Mouse (Mus musculus) midbrain, embryonic 15.5 days (tissue): ENCODE data around the gene Mfsd2a. TPM values are rescaled to one million over a fixed set of nuclear protein-coding genes. Genes with fewer than 3 reads are reported as not detected.
A peak's percentile ranks its signal among the peaks of the same experiment; 100 is the strongest.

Source experiments
- ATAC-seq: fragments of 200-750 bp; cut with Nextera tagmentation; replicated peaks from 2 replicates; pipeline ENCODE4 v1.8.0; 2017; ENCODE audit warnings: moderate TSS enrichment
- H3K27ac ChIP-seq: fragments of 300-500 bp; sonication (generic); 2 replicates; pipeline ENCODE4 v1.5.1; 2015; ENCODE audit warnings: mild to moderate bottlenecking, inconsistent platforms
- H3K27me3 ChIP-seq: fragments of 300-500 bp; sonication (generic); replicated peaks from 2 replicates; pipeline ENCODE4 v1.6.1; 2015; ENCODE audit warnings: inconsistent platforms
- H3K36me3 ChIP-seq: fragments of 300-500 bp; sonication (generic); replicated peaks from 2 replicates; pipeline ENCODE4 v1.6.1; 2015; ENCODE audit warnings: inconsistent platforms
- H3K4me1 ChIP-seq: fragments of 300-500 bp; sonication (generic); 2 replicates; pipeline ENCODE4 v1.6.1; 2015; ENCODE audit warnings: inconsistent platforms
- H3K4me2 ChIP-seq: fragments of 300-500 bp; sonication (generic); 2 replicates; pipeline ENCODE4 v1.6.1; 2015; ENCODE audit warnings: inconsistent platforms, mild to moderate bottlenecking, moderate library complexity
- H3K4me3 ChIP-seq: fragments of 300-500 bp; sonication (generic); 2 replicates; pipeline ENCODE4 v1.5.1; 2015; ENCODE audit warnings: mild to moderate bottlenecking, inconsistent platforms
- H3K9ac ChIP-seq: fragments of 300-500 bp; sonication (generic); 2 replicates; pipeline ENCODE4 v1.6.1; 2015; ENCODE audit warnings: mild to moderate bottlenecking, inconsistent platforms
- H3K9me3 ChIP-seq: fragments of 300-500 bp; sonication (generic); 2 replicates; pipeline ENCODE4 v1.6.1; 2016; ENCODE audit warnings: inconsistent platforms
- WGBS: fragments of 180-500 bp; shearing (Covaris S2); methylation state at CpG from one replicate; pipeline ENCODE4 v1.1.7; 2015; ENCODE audit warnings: mixed read lengths; 5-methylcytosine and 5-hydroxymethylcytosine counted together
- polyA plus RNA-seq: library from polyadenylated mRNA; unstranded; fragments of >200 nt; fragmentation: Nextera tagmentation; extraction: Ambion mirVana; gene quantifications from 2 replicates; pipeline ENCODE4 v1.2.1, GENCODE M21; 2015

Mfsd2a gene
- polyA plus RNA-seq, 1 experiment from 2014 or later, result 36.0 TPM

DNA sequence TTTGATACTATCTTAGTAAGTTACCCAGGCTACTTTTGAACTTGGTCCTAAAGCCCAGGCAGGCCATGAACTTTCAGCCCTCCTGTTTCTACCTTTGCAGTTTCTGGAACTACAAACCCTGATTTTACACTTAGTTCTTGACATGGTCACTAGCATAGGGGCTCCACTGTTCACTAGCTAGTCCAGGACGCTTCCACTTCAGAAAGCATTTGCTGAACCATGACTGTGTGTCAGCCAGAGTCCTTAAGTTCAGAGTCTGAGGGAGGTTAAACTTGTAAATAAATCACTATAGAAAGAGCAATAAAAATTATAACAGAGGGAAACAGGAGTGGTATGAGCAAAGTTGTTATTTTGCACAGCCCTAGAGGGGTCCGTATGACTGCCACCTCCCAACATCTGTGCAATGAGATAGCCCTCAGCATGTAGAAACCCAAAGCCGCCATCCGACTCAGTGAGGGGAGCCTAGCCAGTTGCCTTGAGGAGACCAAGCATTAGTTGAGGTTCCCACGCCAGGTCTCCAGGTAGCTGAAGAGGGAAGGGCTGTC, 14.1 kb upstream of the Mfsd2a start:
- ATAC-seq, result no peak
- no peaks in the 10 kb centered on the region for H3K9me3 ChIP-seq
- H3K27me3 ChIP-seq, result no peaks in the 10 kb centered on the region
- 91% methylated on average over 5 of the region's 5 CpGs for WGBS
- H3K4me3 ChIP-seq, result no peak overlapping the region
- no peaks in the 10 kb centered on the region for H3K36me3 ChIP-seq
- no peak overlapping the region for H3K9ac ChIP-seq
- no peak overlapping the region for H3K27ac ChIP-seq
- no peaks in the 10 kb centered on the region for H3K4me1 ChIP-seq
- H3K4me2 ChIP-seq, result no peak overlapping the region

DNA sequence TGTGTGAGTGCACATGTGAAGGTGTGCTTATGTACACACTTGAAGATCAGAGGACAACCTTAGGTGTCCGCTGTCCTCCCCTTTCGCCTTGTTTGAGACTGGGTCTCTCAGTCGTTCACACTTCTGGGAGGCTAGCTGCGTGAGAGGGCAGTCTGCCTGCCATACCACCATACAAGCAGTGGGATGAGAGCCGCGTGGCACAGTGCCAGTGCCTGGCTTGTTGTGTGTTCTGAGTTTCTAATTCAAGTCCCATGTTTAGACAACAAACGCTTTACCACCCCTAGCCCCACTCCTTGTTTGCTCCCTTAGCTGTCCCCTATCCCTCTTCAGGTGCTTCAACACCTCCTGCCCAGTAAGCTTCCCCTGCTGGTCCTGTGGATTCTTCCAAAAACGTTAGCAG, 11.1 kb upstream of the Mfsd2a start:
- ATAC-seq, result no peak
- H3K4me3 ChIP-seq, result no peak overlapping the region
- no peaks in the 10 kb centered on the region for H3K4me1 ChIP-seq
- H3K27ac ChIP-seq, result no peak overlapping the region
- WGBS, result 71% methylated on average over 8 of the region's 8 CpGs
- no peak overlapping the region for H3K9ac ChIP-seq
- H3K9me3 ChIP-seq, result no peaks in the 10 kb centered on the region
- no peaks in the 10 kb centered on the region for H3K36me3 ChIP-seq
- H3K27me3 ChIP-seq, result no peaks in the 10 kb centered on the region
- H3K4me2 ChIP-seq, result no peak overlapping the region

DNA sequence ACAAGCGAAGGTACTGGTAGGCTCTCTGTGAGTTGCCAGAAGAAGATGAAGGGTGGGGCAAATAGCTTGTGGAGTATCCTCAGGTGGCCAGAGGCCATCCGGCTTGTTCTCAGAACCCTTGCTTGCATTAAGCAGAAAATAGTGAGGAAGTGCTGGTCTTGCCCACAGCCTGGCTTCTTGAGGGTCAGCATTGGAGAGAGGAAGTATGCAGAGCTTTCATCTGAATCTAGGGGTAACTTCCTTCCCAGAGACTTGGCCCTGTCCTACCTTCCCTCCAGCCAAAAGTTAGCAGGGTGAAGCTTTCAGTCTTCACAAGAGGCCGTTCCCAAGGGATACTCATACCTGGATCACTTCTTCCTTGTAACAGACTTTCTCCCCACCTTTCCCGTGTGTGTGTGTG, 10.7 kb upstream of the Mfsd2a start:
- H3K4me2 ChIP-seq, result no peak overlapping the region
- no peak overlapping the region for H3K4me3 ChIP-seq
- no peak overlapping the region for H3K9ac ChIP-seq
- no peak overlapping the region for H3K27ac ChIP-seq
- WGBS, result 92% methylated on average over 4 of the region's 4 CpGs
- H3K4me1 ChIP-seq, result no peaks in the 10 kb centered on the region
- no peaks in the 10 kb centered on the region for H3K9me3 ChIP-seq
- ATAC-seq, result no peak
- no peaks in the 10 kb centered on the region for H3K27me3 ChIP-seq
- H3K36me3 ChIP-seq, result no peaks in the 10 kb centered on the region

DNA sequence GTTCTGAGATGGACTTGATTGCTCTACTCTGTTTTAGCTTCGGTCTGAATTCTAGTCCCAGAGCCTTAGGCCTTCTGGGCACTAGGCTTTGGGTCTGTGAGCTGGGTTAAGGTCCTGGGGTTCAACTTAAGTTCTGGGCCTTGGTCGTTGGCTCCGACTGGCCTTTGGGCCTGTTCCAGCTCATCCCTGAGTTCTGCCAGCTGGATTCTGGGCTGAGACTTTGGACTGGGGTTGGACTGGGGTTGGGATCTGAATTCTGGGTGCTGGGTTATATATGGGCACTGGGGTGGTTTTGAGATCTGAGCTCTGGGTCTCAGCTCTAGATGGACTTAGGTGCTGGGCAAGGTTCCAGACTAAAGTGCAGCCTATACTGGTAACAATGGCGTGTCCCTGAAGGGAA, 10.2 kb upstream of the Mfsd2a start:
- no peak for ATAC-seq

DNA sequence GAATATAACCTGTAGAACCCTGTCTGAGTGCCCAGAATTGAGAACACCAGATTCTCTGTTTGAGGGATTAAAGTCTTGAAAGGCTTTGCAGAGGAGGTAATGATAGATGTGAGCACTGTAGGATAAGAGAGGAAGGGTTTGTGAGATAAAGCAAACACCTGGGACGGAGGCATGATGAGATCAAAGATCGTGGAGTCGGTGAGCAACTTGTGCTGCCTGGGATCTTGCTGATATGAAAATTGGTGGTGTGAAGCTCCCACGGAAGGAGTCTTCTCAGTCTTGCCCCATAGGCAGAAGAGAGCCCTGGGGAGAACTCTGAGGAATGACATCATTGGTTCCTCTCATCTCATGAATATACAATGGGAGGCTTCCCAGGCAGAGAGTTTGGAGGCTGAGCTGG, 7.1 kb upstream of the Mfsd2a start:
- no peak overlapping the region for H3K4me3 ChIP-seq
- no peak for ATAC-seq

More for the DNA sequence above, 10.2 kb upstream of the Mfsd2a start:
- H3K27ac ChIP-seq, result no peak overlapping the region
- H3K4me3 ChIP-seq, result no peak overlapping the region
- 84% methylated on average over 4 of the region's 4 CpGs for WGBS
- H3K27me3 ChIP-seq, result no peaks in the 10 kb centered on the region
- H3K36me3 ChIP-seq, result no peaks in the 10 kb centered on the region
- no peaks in the 10 kb centered on the region for H3K9me3 ChIP-seq
- H3K9ac ChIP-seq, result no peak overlapping the region
- no peak overlapping the region for H3K4me2 ChIP-seq
- no peaks in the 10 kb centered on the region for H3K4me1 ChIP-seq

GRCm38 (mm10) chr4:122962751-122963150, 1.8 kb upstream of the Mfsd2a start:
- no peak overlapping the region for H3K9ac ChIP-seq
- H3K27me3 ChIP-seq, result peaks cover 5% of the 10 kb centered on the region
- ATAC-seq, result no peak
- WGBS, result 20% methylated on average over 8 of the region's 8 CpGs
- 0 out of 2 replicates have a peak overlapping the region, but pooled peaks have one; percentile 2 for H3K27ac ChIP-seq
- no peaks in the 10 kb centered on the region for H3K36me3 ChIP-seq
- H3K9me3 ChIP-seq, result no peaks in the 10 kb centered on the region
- H3K4me2 ChIP-seq, result no peak overlapping the region
- H3K4me3 ChIP-seq, result no peak overlapping the region
- peaks cover 26% of the 10 kb centered on the region for H3K4me1 ChIP-seq

More for the DNA sequence above, 7.1 kb upstream of the Mfsd2a start:
- Histone ChIP-seq H3K4me2 (no peak overlapping the region), H3K4me1 (no peaks in the 10 kb centered on the region), H3K36me3 (no peaks in the 10 kb centered on the region), H3K27ac (no peak overlapping the region), H3K9ac (no peak overlapping the region), H3K9me3 (no peaks in the 10 kb centered on the region), H3K27me3 (no peaks in the 10 kb centered on the region)
- WGBS, result 78% methylated on average over 4 of the region's 4 CpGs

DNA sequence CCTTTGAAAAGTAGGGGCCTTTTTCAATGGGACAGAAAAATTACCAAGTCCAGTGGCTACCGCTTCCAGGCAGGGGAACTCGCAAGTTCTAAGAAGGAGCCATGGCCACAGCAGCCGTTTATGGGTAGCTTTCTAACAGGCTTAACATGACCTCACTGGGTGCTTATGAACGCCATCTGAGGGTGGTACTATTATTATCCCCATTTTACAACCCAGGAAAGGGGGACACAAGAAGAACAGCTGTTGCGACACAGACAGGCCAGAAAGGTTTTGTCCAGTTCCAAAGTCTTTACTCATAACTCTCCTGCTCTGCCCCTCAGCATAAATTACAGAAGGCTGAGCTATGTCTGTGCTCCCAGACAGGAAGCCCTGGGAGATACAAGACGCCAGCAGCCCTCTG, 601 bp upstream of the Mfsd2a start:
- H3K4me1 ChIP-seq, result peaks cover 26% of the 10 kb centered on the region
- H3K9me3 ChIP-seq, result no peaks in the 10 kb centered on the region
- peaks cover 5% of the 10 kb centered on the region for H3K27me3 ChIP-seq
- H3K27ac ChIP-seq, result no peak overlapping the region
- no peak overlapping the region for H3K9ac ChIP-seq
- peak overlapping the region; percentile 72 for H3K4me3 ChIP-seq
- H3K36me3 ChIP-seq, result no peaks in the 10 kb centered on the region
- WGBS, result 16% methylated on average over 6 of the region's 6 CpGs
- peak overlapping the region; percentile 100 for H3K4me2 ChIP-seq
- ATAC-seq, result no peak

GRCm38 (mm10) chr4:122960321-122961099, 478 bp downstream of the Mfsd2a start:
- Histone ChIP-seq H3K4me2 (peak overlapping the region; percentile 100), H3K36me3 (no peaks in the 10 kb centered on the region), H3K9ac (peak overlapping the region; percentile 56), H3K4me3 (peak overlapping the region; percentile 72), H3K27ac (peak overlapping the region; percentile 58), H3K4me1 (peaks cover 35% of the 10 kb centered on the region), H3K9me3 (no peaks in the 10 kb centered on the region), H3K27me3 (peaks cover 5% of the 10 kb centered on the region)
- WGBS, result under 1% methylated on average over 43 of the region's 43 CpGs
- peak; percentile 76 for ATAC-seq

GRCm38 (mm10) chr4:122959816-122960215, 1.2 kb downstream of the Mfsd2a start:
- 0 out of 2 replicates have a peak, but pooled peaks have one; percentile 19 for ATAC-seq

DNA sequence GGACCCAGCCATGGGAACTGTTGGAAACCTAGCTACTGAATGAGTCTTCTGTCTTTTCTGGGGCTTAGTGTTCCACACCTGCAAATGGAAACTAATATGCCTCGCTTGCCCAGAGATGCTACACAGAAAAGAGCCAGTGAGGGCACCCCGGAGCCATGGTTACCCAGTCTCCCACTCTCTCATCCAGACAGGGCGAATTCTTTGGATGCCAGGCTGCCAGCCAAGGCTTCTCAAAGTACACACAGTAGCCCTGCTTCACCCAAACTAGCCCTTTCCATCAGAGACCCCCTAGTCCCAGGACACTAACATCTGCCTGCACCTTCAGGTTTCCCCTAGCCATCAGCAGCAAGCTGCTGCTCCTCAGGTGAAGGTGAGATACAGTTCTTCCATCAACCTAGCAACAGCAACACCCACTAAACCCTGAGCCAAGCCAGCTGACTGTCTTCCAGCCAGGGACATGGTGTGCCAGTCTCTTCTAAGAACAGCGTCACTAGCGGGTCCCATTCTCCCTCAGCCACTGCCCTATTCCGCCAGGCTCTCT, 2.4 kb downstream of the Mfsd2a start:
- H3K4me2 ChIP-seq, result peak overlapping the region; percentile 100
- H3K9me3 ChIP-seq, result no peaks in the 10 kb centered on the region
- H3K4me1 ChIP-seq, result peaks cover 43% of the 10 kb centered on the region
- no peak overlapping the region; the same call in 1 of the 2 replicates for H3K4me3 ChIP-seq
- peaks cover 5% of the 10 kb centered on the region for H3K27me3 ChIP-seq
- H3K9ac ChIP-seq, result no peak overlapping the region; the same call in 1 of the 2 replicates
- ATAC-seq, result no peak
- peak overlapping the region; percentile 31 for H3K27ac ChIP-seq
- no peaks in the 10 kb centered on the region for H3K36me3 ChIP-seq
- WGBS, result 77% methylated on average over 6 of the region's 6 CpGs

More at GRCm38 (mm10) chr4:122959816-122960215, 1.2 kb downstream of the Mfsd2a start:
- peak overlapping the region; percentile 100 for H3K4me2 ChIP-seq
- peak overlapping the region; percentile 56 for H3K9ac ChIP-seq
- peak overlapping the region; percentile 72 for H3K4me3 ChIP-seq
- no peak overlapping the region for H3K27ac ChIP-seq
- H3K4me1 ChIP-seq, result peaks cover 42% of the 10 kb centered on the region
- H3K9me3 ChIP-seq, result no peaks in the 10 kb centered on the region
- peaks cover 5% of the 10 kb centered on the region for H3K27me3 ChIP-seq
- WGBS, result 2% methylated on average over 7 of the region's 8 CpGs
- no peaks in the 10 kb centered on the region for H3K36me3 ChIP-seq

- Histone ChIP-seq H3K4me2 (no peak overlapping the region), H3K36me3 (no peaks in the 10 kb centered on the region), H3K9me3 (no peaks in the 10 kb centered on the region), H3K4me1 (peaks cover 32% of the 10 kb centered on the region), H3K27ac (peak overlapping the region; percentile 74; the same call in 1 of the 2 replicates), H3K27me3 (no peaks in the 10 kb centered on the region), H3K9ac (no peak overlapping the region), H3K4me3 (no peak overlapping the region)
- WGBS, result 81% methylated on average over 4 of the region's 6 CpGs
- ATAC-seq, result no peak
Observed at GRCm38 (mm10) chr4:122956301-122956700, 4.7 kb downstream of the Mfsd2a start.

- Histone ChIP-seq H3K4me2 (peak overlapping the region; percentile 49), H3K9me3 (no peaks in the 10 kb centered on the region), H3K27ac (peak overlapping the region; percentile 74), H3K9ac (peak overlapping the region; percentile 23), H3K4me3 (peak overlapping the region; percentile 22), H3K36me3 (no peaks in the 10 kb centered on the region), H3K27me3 (no peaks in the 10 kb centered on the region), H3K4me1 (peaks cover 25% of the 10 kb centered on the region)
- WGBS, result 11% methylated on average over 16 of the region's 17 CpGs
- peak; percentile 93 for ATAC-seq
Observed at GRCm38 (mm10) chr4:122955412-122956136, 5.4 kb downstream of the Mfsd2a start.
